Comparison of ENCODE assay signal across 21 mouse cellular contexts in the genomic region with DNA sequence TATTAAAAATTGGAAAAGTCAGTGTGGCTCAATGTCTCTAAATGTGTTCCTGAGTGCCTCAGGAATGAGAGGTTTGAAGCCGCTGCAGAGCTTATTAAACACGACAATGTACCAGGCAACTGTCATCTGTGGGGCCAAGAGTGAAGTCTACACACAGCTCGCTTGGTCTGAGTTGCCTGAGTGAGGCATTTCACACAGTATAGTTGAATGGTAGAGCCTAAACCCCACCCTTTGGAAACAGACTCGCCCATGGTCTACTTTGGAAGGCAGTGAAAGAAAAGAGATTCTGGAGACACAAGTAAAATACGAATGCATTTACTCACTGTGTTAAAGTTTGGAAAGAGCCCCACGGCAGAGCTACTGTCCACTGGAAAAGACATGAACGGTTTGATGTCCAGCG.
"Had no signal": no experiment of that assay in that cellular context is flagged by ENCODE, and none has a peak within 500 bp of the region (broad histone marks: within the 10 kb centered on the region; RNA-seq: fewer than 3 reads in every experiment).

No protein-coding gene starts in this region.

- H3K27me3 ChIP-seq: liver, embryonic 13.5 days; lung, embryonic 15.5 days; megakaryocyte, embryonic 14.5 days; midbrain, embryonic 13.5 days; midbrain, embryonic 15.5 days; neural tube, embryonic 13.5 days; neural tube, embryonic 15.5 days; stomach, embryonic 15.5 days had no signal

- ATAC-seq: lung, postnatal 0 days; midbrain, embryonic 13.5 days; midbrain, embryonic 15.5 days had no signal

- H3K9me3 ChIP-seq: liver, embryonic 13.5 days; lung, embryonic 15.5 days; midbrain, embryonic 13.5 days; midbrain, embryonic 15.5 days; neural tube, embryonic 13.5 days; neural tube, embryonic 15.5 days; stomach, embryonic 15.5 days had no signal

- H3K36me3 ChIP-seq: liver, embryonic 13.5 days; lung, embryonic 15.5 days; midbrain, embryonic 13.5 days; midbrain, embryonic 15.5 days; neural tube, embryonic 13.5 days; neural tube, embryonic 15.5 days; stomach, embryonic 15.5 days had no signal

- DNase-seq: lung, adult 2 months; lung, postnatal 14 days; lung, postnatal 36 days; retina, postnatal 1 day; right cerebral cortex, adult 18-20 months; right cerebral cortex, postnatal 25 days; right cerebral cortex, postnatal 4 days; thymus, adult 2 months; thymus, postnatal 25 days; thymus, postnatal 4 days had no signal

- H3K9ac ChIP-seq: lung, embryonic 15.5 days; midbrain, embryonic 13.5 days; midbrain, embryonic 15.5 days; neural tube, embryonic 13.5 days; neural tube, embryonic 15.5 days; stomach, embryonic 15.5 days had no signal

- H3K4me2 ChIP-seq: lung, embryonic 15.5 days; midbrain, embryonic 11.5 days; midbrain, embryonic 13.5 days; midbrain, embryonic 15.5 days; neural tube, embryonic 13.5 days; neural tube, embryonic 15.5 days; stomach, embryonic 15.5 days had no signal

- H3K27ac ChIP-seq: macrophage; midbrain, embryonic 13.5 days; midbrain, embryonic 15.5 days; neural tube, embryonic 13.5 days; neural tube, embryonic 15.5 days; stomach, embryonic 15.5 days had no signal

- H3K4me1 ChIP-seq: megakaryocyte, embryonic 14.5 days; stomach, embryonic 15.5 days had no signal

- H3K4me3 ChIP-seq: liver, embryonic 13.5 days; lung, embryonic 15.5 days; megakaryocyte, embryonic 14.5 days; midbrain, embryonic 13.5 days; midbrain, embryonic 15.5 days; neural tube, embryonic 13.5 days; neural tube, embryonic 15.5 days; stomach, embryonic 15.5 days had no signal
